Mouse (Mus musculus) adrenal gland (tissue): ENCODE data around the gene Shc4.

Source experiments
- intact Hi-C: fragments of 180-260 bp; cut with DNase I; formaldehyde crosslinking; loops from one replicate; pipeline ENCODE4 v1.15.1; 2025

Shc4 gene

GRCm38 (mm10) chr2:125650742-125651352, 73.1 kb downstream of the Shc4 start:
- intact Hi-C loops, result no loop called here

DNA sequence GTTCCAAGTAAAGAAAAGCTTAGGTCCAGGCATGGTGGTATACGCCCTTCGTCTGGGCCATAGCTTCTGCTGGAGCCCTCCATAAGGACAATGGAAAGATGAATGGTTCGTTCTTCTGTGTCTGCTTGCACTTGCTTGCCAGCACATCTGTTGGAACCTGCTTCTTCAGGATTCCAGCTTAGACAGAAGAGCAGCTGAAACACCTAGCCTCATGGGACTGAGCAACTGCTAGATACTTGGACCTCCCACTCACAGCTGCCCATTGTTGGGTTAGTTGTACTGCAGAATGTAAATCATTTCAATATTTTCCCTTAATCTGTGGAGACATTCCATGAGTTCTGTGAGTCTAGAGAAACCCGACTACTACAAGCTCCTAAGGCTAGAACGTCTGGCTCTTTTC, 73.9 kb downstream of the Shc4 start:
- intact Hi-C loops, result no loop called here

- intact Hi-C loops, result no loop called here
These were observed 79.0 kb downstream of the Shc4 start for GRCm38 (mm10) chr2:125644912-125645311.

DNA sequence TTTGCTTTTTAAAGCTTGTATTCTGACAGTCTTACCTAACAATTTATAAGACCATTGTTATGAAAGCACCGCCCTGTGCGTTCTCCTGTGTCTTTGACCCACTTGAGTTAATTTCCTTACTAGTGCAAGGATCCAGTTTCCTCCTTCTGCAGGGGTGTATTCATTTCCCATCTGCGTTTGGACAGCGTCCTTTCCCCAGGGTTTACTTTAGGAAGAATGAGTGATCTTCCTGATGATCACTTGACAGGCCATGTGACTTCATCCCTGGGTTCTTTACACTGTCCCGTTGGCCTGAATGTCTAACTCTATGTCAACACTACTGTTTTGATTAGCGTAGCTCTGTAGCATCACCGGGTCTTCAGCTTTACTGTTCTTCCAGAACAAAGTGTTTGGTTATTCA, 86.6 kb downstream of the Shc4 start:
- intact Hi-C loops, result no loop called here

DNA sequence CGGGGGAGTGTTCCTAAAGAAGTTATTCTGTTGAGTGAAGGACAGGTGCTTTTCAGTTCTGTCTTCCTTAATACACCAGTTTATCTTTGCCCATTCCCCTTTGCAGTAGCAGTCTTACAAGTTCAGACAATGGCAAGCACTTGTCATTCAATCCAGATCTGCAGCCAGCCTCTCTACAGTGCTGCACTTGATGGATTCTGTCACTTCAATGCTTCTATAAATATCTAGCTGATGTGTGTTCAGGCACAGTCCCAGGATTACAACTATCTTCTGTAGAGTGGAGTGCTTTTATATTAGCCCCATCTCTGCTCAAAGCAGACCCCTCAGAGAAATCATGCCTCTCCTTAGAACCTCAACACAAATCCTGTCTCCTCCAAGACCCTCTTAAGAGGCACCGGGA, 93.9 kb downstream of the Shc4 start:
- intact Hi-C loops, result no loop called here

GRCm38 (mm10) chr2:125628487-125628886, 95.5 kb downstream of the Shc4 start:
- intact Hi-C loops, result no loop called here

DNA sequence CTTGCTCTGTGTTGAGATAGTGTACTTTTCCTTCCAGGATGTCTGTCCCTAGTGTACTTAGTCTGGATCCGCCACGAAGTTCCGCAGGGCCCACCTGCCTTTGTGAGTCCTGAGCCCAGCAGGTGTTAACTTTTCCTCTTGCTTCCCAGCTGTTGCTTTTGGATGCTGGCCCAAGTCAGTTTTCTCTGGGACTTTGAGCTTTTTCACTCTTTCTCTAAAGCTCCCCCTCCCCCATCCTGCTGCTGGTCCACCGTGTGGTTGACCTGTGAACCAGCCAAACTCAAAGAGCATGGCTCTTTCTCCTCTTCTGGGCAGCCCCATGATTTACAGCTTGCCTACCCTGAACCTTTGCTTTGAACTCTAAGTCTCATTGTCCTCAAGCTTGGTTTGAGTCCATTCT, 97.4 kb downstream of the Shc4 start:
- intact Hi-C loops, result no loop called here

GRCm38 (mm10) chr2:125624837-125625351, 99.1 kb downstream of the Shc4 start, which contains the start of gene Cep152:
Gene Cep152, minus strand, starts transcription at chr2:125625113.
- intact Hi-C loops, result no loop called here

DNA sequence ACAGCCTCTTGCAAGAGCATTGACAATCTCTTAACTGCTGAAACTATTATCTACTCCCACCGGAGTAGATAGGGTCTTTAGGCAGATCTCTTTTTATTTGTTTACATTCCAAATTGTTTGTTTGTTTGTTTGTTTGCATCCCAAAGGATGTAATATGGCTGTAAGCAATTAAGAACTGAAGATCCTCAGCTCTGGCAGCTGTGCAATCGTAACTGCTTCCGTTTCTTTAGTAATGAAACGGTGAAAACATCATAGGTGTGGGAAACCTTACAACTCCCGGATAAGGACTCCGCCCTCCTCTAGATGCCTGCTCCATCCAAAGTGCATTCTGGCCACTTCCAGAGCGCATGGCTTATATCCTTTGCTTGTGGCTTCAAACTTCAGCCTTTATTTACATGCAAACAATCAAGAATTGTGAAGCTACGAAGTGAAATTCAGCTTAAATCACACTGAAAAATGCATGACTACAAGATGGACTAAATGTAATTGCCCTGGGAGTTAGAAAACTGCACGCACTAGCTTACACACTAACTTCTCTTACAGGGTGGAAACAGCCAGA, 99.7 kb downstream of the Shc4 start:
- intact Hi-C loops, result no loop called here

- intact Hi-C loops, result no loop called here
These were observed 100.7 kb downstream of the Shc4 start for GRCm38 (mm10) chr2:125623211-125623610.

GRCm38 (mm10) chr2:125620213-125620907, 103.6 kb downstream of the Shc4 start:
- intact Hi-C loops, result no loop called here

GRCm38 (mm10) chr2:125615858-125616424, 108.0 kb downstream of the Shc4 start:
- intact Hi-C loops, result no loop called here

DNA sequence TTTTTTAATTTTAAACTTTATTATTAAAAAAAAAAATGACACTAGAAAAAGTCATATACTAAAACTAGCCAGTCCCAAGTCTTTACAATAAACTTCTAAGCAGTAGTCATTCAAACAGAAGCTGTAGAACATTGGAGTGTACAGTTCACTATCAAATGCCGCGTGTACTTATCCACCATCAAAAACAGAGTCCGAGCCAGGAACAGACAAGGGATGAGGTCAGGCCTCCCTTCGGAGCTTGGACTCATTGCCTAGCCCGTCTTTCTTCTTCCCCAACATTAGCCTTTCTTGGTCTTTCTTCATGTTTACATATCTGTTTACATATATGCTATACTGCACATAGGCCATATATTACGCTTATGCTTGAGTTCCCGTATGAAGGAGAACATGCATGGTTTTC, 108.5 kb downstream of the Shc4 start:
- intact Hi-C loops, result no loop called here

DNA sequence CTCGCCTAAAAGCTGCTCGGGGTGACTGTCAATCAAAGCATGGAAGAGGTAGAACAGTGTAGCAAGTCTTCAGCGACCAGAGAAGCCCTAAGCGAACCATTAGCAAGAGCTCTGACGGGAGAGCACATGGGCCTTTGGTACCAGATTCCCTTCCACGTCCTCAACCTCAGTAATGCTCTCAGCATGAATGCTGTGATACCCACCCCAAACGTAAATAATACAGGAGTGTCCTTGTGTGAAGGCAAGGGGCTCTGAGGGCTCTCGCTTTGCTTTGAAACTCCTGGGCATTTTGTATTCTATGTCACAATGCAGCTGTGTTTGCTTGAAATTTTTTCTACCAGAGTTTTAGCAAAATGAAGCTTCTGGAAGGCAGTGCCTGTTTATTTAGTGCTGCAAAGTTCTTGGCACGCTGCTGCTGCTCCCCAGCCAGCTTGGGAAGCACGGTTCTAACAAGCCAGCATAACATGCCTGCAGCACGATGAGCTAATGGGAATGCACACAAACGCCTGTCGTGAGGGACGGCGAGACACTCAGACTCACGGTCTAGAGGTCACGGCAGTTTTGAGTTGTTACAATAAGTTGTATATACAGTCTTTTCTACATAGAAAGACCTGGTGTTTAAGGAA, 117.6 kb downstream of the Shc4 start:
- intact Hi-C loops, result loop anchor here (10.0 kb wide), 1 partner anchor 272 kb away; no protein-coding TSS in a partner anchor

DNA sequence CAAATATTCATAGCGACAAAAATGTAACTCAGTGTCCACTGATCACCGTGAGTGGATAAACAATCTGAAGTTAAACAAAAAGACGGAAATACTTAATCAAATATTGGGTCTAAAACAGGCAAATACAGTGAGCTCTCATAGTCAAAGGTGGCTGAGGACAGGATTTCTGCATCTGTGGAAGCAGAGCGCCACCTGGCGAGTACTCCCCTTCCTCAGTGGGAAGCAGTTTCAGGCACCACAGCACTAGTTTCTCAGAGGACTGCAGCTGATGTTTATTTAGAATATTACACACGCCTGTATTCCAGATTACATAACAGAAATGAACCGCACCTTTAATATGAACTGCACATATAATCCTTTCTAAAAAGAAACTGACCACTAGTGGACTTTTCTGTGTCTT, 119.3 kb downstream of the Shc4 start:
- intact Hi-C loops, result loop anchor here (5.0 to 10.0 kb wide), 2 partner anchors 270 to 342 kb away; no protein-coding TSS in a partner anchor

DNA sequence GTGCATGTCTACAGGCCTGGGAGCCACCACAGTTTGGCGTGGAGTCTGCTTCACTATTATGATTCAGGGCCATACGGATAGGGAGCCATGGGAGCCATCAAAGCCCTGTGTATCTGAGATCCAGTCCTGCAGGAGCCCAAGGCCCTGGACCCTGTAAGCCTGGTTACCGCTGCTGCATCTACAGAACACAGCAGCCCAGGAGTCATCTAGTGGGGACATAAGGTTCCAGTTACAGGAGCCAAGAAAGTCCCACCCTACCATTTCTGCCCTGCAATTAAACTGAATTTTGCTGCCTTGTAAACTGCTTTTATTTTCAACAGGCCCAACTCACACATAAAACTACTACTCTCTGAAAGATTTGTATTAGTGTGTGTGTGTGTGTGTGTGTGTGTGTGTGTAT, 121.0 kb downstream of the Shc4 start:
- intact Hi-C loops, result loop anchor here (5.0 to 10.0 kb wide), 2 partner anchors 268 to 341 kb away; no protein-coding TSS in a partner anchor

DNA sequence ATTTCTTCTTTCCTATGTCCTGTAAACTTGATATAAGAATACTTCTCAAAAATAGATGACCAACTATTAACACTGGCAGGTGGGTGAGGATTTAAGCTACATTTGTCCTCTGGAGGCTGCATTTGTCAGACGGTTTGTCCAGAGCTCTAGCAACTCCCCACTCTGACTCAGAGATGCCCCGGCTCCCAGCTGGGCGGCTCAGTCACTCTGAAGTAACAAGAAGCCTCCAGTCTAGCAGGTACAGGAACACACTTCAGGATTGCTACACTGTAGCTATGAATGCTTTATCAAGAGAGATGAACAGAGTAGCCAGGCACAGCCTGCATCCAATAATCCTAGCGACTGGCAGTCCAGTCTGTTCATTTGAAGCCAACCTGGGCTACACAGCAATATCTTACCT, 125.0 kb downstream of the Shc4 start:
- intact Hi-C loops, result no loop called here

DNA sequence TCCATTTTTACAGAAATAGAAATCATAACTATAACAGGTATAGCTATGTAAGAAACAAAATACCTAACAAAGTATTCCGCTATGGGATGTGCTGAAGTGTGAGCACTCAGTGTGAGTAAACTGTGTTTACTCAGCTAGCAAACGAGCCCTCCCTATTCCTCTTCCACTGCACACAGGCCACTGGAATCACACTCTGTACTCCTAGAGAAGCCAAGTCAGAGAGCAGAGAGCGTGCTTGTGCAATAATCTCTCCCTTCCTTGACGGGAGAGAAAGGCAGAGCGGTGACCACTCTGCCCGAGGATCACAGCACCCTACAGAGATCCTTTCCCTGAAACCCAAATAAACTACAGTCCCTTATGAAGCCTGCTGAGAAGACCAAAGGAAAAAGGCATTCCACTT, 125.7 kb downstream of the Shc4 start:
- intact Hi-C loops, result no loop called here

- intact Hi-C loops, result no loop called here
These were observed 129.2 kb downstream of the Shc4 start for GRCm38 (mm10) chr2:125594786-125595185.

DNA sequence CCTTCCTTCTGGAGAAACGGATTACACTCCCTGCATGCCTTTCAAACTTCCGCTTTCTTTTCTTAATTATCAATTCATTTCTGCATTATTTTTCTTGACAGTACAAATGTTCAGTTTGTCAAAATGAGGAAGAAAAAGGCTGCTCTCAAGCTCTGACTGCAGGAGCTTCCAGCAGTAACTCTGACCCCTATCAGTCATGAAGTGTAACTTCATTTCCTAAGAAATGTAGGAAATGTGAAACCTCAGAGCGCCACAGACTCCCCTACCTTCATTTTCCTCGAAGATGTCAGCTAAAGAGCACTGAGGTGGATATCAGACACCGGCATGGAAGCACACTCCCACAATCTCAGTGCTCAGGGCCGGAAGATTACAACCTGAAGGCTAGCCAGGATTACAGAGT, 129.9 kb downstream of the Shc4 start:
- intact Hi-C loops, result no loop called here

DNA sequence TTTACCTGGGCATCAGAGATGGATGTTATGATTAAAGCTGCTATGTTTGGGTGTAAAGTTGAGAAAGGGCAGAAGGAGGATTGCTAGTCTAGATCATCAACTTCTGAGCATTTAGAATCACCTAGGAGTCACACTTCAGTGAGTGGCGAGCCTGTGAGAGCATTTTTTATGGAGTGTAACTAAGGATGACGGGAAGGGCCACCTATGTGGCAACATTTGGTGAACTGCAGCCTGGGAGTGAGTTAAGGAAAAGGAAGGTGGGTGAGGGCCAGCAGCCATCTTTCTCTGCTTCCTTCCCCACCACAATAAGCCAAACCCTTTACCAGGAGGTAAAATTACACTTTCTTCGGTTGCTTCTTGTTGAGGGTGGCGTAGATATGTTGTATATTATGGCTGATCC, 132.1 kb downstream of the Shc4 start:
- intact Hi-C loops, result no loop called here

GRCm38 (mm10) chr2:125589287-125589686, 134.7 kb downstream of the Shc4 start:
- intact Hi-C loops, result no loop called here
